Mouse (Mus musculus): ENCODE measurements around the gene Scaf8. TPM values are rescaled to one million over a fixed set of nuclear protein-coding genes. Genes with fewer than 3 reads are reported as not detected.

Scaf8 gene
- polyA plus RNA-seq, 1 experiment = 9.6 TPM

GRCm38 (mm10) chr17:3244881-3245739 lies 130.3 kb downstream of the Scaf8 start:
- no peak for DNase-seq (ENCODE audit: low read depth, low spot score)

GRCm38 (mm10) chr17:3246665-3247370 lies 132.0 kb downstream of the Scaf8 start:
- 16% methylated on average over 7 of the region's 7 CpGs for WGBS
- DNase-seq (ENCODE audit: low read depth, low spot score) = no peak

More at GRCm38 (mm10) chr17:3244881-3245739, 130.3 kb downstream of the Scaf8 start:
- 31% methylated on average over 8 of the region's 8 CpGs for WGBS

Other genes with a start within 250 kb of the Scaf8 start
- gene Tiam2, start 211.6 kb downstream of the Scaf8 start, polyA plus RNA-seq (2012; rRNA removed) = 3.8 and 6.5 TPM in 2 replicates